Mouse (Mus musculus): ENCODE measurements at regions not wholly inside any gene's neighbourhood (a gene's known extent, or its start where the extent isn't known, plus 50 kb on each side); places are given as distances from the start of the nearest gene placed in this dataset.

GRCm38 (mm10) chr4:34214346-34214745 lies 164.4 kb upstream of the Spaca1 start:
- 65% methylated on average over 11 of the region's 11 CpGs for WGBS
- H3K27ac ChIP-seq (ENCODE audit: low read length): no peak overlapping the region
- no peak overlapping the region for H3K4me3 ChIP-seq (replicated peaks; ENCODE audit: low read length)
- no peaks in the 10 kb centered on the region for H3K9me3 ChIP-seq (replicated peaks; ENCODE audit: control insufficient read depth, low read length)
- no peak overlapping the region for H3K4me2 ChIP-seq (ENCODE audit: low read depth, low read length)
- H3K4me1 ChIP-seq (ENCODE audit: control insufficient read depth, insufficient read depth, low read length): no peaks in the 10 kb centered on the region
- no peak for ATAC-seq (ENCODE audit: insufficient read depth, low FRiP score)
- H3K27me3 ChIP-seq (ENCODE audit: control insufficient read depth, insufficient read depth, low read length): no peaks in the 10 kb centered on the region
- no peaks in the 10 kb centered on the region for H3K36me3 ChIP-seq (ENCODE audit: control insufficient read depth, insufficient read depth, low read length)
- H3K9ac ChIP-seq (ENCODE audit: low read length): no peak overlapping the region

GRCm38 (mm10) chr4:34221915-34222314 lies 171.9 kb upstream of the Spaca1 start:
- Histone ChIP-seq H3K27me3 (ENCODE audit: control insufficient read depth, insufficient read depth, low read length) (no peaks in the 10 kb centered on the region), H3K27ac (ENCODE audit: low read length) (no peak overlapping the region), H3K9me3 (replicated peaks; ENCODE audit: control insufficient read depth, low read length) (no peaks in the 10 kb centered on the region), H3K4me1 (ENCODE audit: control insufficient read depth, insufficient read depth, low read length) (no peaks in the 10 kb centered on the region), H3K4me2 (ENCODE audit: low read depth, low read length) (no peak overlapping the region), H3K9ac (ENCODE audit: low read length) (no peak overlapping the region), H3K4me3 (replicated peaks; ENCODE audit: low read length) (no peak overlapping the region), H3K36me3 (ENCODE audit: control insufficient read depth, insufficient read depth, low read length) (no peaks in the 10 kb centered on the region)
- 89% methylated on average over 1 of the region's 1 CpGs for WGBS
- no peak for ATAC-seq (ENCODE audit: insufficient read depth, low FRiP score)

GRCm38 (mm10) chr4:34226089-34226840 lies 176.3 kb upstream of the Spaca1 start:
- no peak for ATAC-seq (ENCODE audit: insufficient read depth, low FRiP score)
- no peak overlapping the region for H3K9ac ChIP-seq (ENCODE audit: low read length)
- H3K4me2 ChIP-seq (ENCODE audit: low read depth, low read length): no peak overlapping the region
- no peak overlapping the region for H3K4me3 ChIP-seq (replicated peaks; ENCODE audit: low read length)
- WGBS: 38% methylated on average over 5 of the region's 5 CpGs
- H3K9me3 ChIP-seq (replicated peaks; ENCODE audit: control insufficient read depth, low read length): no peaks in the 10 kb centered on the region
- no peaks in the 10 kb centered on the region for H3K36me3 ChIP-seq (ENCODE audit: control insufficient read depth, insufficient read depth, low read length)
- no peaks in the 10 kb centered on the region for H3K4me1 ChIP-seq (ENCODE audit: control insufficient read depth, insufficient read depth, low read length)
- H3K27ac ChIP-seq (ENCODE audit: low read length): no peak overlapping the region
- H3K27me3 ChIP-seq (ENCODE audit: control insufficient read depth, insufficient read depth, low read length): no peaks in the 10 kb centered on the region

GRCm38 (mm10) chr4:34226886-34227285 lies 176.9 kb upstream of the Spaca1 start:
- H3K36me3 ChIP-seq (ENCODE audit: control insufficient read depth, insufficient read depth, low read length): no peaks in the 10 kb centered on the region
- WGBS: 86% methylated on average over 5 of the region's 5 CpGs
- no peak overlapping the region for H3K27ac ChIP-seq (ENCODE audit: low read length)
- no peak overlapping the region for H3K4me2 ChIP-seq (ENCODE audit: low read depth, low read length)
- H3K9ac ChIP-seq (ENCODE audit: low read length): no peak overlapping the region
- no peaks in the 10 kb centered on the region for H3K27me3 ChIP-seq (ENCODE audit: control insufficient read depth, insufficient read depth, low read length)
- ATAC-seq (ENCODE audit: insufficient read depth, low FRiP score): no peak
- H3K4me3 ChIP-seq (replicated peaks; ENCODE audit: low read length): no peak overlapping the region
- H3K9me3 ChIP-seq (replicated peaks; ENCODE audit: control insufficient read depth, low read length): no peaks in the 10 kb centered on the region
- H3K4me1 ChIP-seq (ENCODE audit: control insufficient read depth, insufficient read depth, low read length): no peaks in the 10 kb centered on the region

GRCm38 (mm10) chr4:34227611-34228010 lies 177.6 kb upstream of the Spaca1 start:
- no peak overlapping the region for H3K27ac ChIP-seq (ENCODE audit: low read length)
- H3K4me1 ChIP-seq (ENCODE audit: control insufficient read depth, insufficient read depth, low read length): no peaks in the 10 kb centered on the region
- H3K9ac ChIP-seq (ENCODE audit: low read length): no peak overlapping the region
- ATAC-seq (ENCODE audit: insufficient read depth, low FRiP score): no peak
- no peak overlapping the region for H3K4me3 ChIP-seq (replicated peaks; ENCODE audit: low read length)
- no peaks in the 10 kb centered on the region for H3K27me3 ChIP-seq (ENCODE audit: control insufficient read depth, insufficient read depth, low read length)
- 64% methylated on average over 5 of the region's 5 CpGs for WGBS
- no peaks in the 10 kb centered on the region for H3K9me3 ChIP-seq (replicated peaks; ENCODE audit: control insufficient read depth, low read length)
- no peaks in the 10 kb centered on the region for H3K36me3 ChIP-seq (ENCODE audit: control insufficient read depth, insufficient read depth, low read length)
- no peak overlapping the region for H3K4me2 ChIP-seq (ENCODE audit: low read depth, low read length)

DNA sequence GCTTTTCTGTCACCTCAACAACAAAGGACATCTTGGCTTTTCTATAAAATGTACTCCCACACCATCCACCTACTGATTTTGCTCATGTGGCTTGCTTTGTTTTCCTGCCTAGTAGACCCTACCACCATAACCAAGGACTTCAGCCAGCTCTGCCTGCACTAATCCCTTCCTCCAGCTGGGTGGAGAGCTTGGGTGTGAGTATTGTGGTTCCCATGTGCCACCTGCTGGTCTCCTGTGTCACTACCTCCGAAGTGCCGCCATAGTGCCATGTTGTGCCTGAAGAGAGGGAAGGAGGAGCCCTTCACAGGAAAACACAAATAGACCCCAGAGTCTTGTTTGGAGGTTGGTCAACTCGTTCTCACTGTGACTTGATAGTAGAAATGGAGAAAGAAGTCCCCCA lies 181.3 kb upstream of the Spaca1 start:
- no peaks in the 10 kb centered on the region for H3K27me3 ChIP-seq (ENCODE audit: control insufficient read depth, insufficient read depth, low read length)
- no peak overlapping the region for H3K9ac ChIP-seq (ENCODE audit: low read length)
- H3K9me3 ChIP-seq (replicated peaks; ENCODE audit: control insufficient read depth, low read length): no peaks in the 10 kb centered on the region
- H3K36me3 ChIP-seq (ENCODE audit: control insufficient read depth, insufficient read depth, low read length): no peaks in the 10 kb centered on the region
- no peak overlapping the region for H3K4me2 ChIP-seq (ENCODE audit: low read depth, low read length)
- no peak overlapping the region for H3K27ac ChIP-seq (ENCODE audit: low read length)
- no peak for ATAC-seq (ENCODE audit: insufficient read depth, low FRiP score)
- WGBS: 16% methylated on average over 3 of the region's 3 CpGs
- no peak overlapping the region for H3K4me3 ChIP-seq (replicated peaks; ENCODE audit: low read length)
- no peaks in the 10 kb centered on the region for H3K4me1 ChIP-seq (ENCODE audit: control insufficient read depth, insufficient read depth, low read length)

- WGBS: 52% methylated on average over 11 of the region's 11 CpGs
Observed at GRCm38 (mm10) chr4:34234204-34234603, 184.2 kb upstream of the Spaca1 start.

DNA sequence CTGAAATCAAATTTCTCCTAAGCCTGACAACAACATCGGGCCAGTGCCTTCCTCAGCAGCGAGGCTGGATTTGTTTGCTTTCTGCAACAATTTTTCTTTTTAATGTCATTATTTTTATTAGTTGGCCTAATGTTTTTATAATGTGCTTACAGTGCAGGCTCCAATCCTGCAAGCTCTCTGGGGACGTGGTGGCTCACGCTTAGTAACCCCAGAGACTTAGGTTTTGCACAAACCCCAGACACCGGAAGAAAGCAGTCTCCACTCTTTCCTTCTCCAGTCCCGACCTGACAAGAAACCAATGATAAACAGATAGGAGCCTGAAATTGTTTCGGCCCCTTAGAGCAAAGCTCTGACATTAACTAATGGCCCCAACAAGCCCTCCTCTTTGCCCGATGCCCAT lies 184.7 kb upstream of the Spaca1 start:
- Histone ChIP-seq H3K27ac (ENCODE audit: low read length) (no peak overlapping the region), H3K27me3 (ENCODE audit: control insufficient read depth, insufficient read depth, low read length) (no peaks in the 10 kb centered on the region), H3K4me3 (replicated peaks; ENCODE audit: low read length) (no peak overlapping the region), H3K9ac (ENCODE audit: low read length) (no peak overlapping the region), H3K4me2 (ENCODE audit: low read depth, low read length) (no peak overlapping the region), H3K36me3 (ENCODE audit: control insufficient read depth, insufficient read depth, low read length) (no peaks in the 10 kb centered on the region), H3K9me3 (replicated peaks; ENCODE audit: control insufficient read depth, low read length) (no peaks in the 10 kb centered on the region), H3K4me1 (ENCODE audit: control insufficient read depth, insufficient read depth, low read length) (no peaks in the 10 kb centered on the region)
- ATAC-seq (ENCODE audit: insufficient read depth, low FRiP score): no peak
- WGBS: 54% methylated on average over 8 of the region's 8 CpGs

More at GRCm38 (mm10) chr4:34234204-34234603, 184.2 kb upstream of the Spaca1 start:
- Histone ChIP-seq H3K36me3 (ENCODE audit: control insufficient read depth, insufficient read depth, low read length) (no peaks in the 10 kb centered on the region), H3K27ac (ENCODE audit: low read length) (no peak overlapping the region), H3K9ac (ENCODE audit: low read length) (no peak overlapping the region), H3K4me1 (ENCODE audit: control insufficient read depth, insufficient read depth, low read length) (no peaks in the 10 kb centered on the region), H3K27me3 (ENCODE audit: control insufficient read depth, insufficient read depth, low read length) (no peaks in the 10 kb centered on the region), H3K9me3 (replicated peaks; ENCODE audit: control insufficient read depth, low read length) (no peaks in the 10 kb centered on the region), H3K4me2 (ENCODE audit: low read depth, low read length) (no peak overlapping the region), H3K4me3 (replicated peaks; ENCODE audit: low read length) (no peak overlapping the region)
- no peak for ATAC-seq (ENCODE audit: insufficient read depth, low FRiP score)

DNA sequence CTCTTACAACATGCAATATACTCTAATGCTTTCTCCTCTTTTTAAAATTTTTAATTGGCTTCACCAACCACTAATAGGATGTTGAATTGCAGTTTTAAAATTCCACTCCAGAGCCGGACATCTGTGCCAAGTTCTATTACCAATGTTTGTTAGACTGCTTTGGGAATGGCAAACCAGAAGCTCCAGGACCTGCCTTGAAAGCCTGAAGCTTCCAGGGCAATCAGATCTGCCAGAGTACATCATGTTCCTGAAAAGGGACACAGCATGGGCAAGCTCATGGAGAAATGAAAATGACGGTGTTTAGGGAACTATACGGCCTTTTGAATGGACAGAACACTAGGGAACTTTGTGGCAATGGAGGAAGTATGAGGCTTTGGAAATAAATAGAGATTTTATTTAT lies 187.8 kb upstream of the Spaca1 start:
- no peak for ATAC-seq (ENCODE audit: insufficient read depth, low FRiP score)
- no peaks in the 10 kb centered on the region for H3K9me3 ChIP-seq (replicated peaks; ENCODE audit: control insufficient read depth, low read length)
- no peaks in the 10 kb centered on the region for H3K36me3 ChIP-seq (ENCODE audit: control insufficient read depth, insufficient read depth, low read length)
- WGBS: 88% methylated on average over 3 of the region's 3 CpGs
- H3K27ac ChIP-seq (ENCODE audit: low read length): no peak overlapping the region
- H3K4me2 ChIP-seq (ENCODE audit: low read depth, low read length): no peak overlapping the region
- H3K4me3 ChIP-seq (replicated peaks; ENCODE audit: low read length): no peak overlapping the region
- H3K27me3 ChIP-seq (ENCODE audit: control insufficient read depth, insufficient read depth, low read length): no peaks in the 10 kb centered on the region
- no peak overlapping the region for H3K9ac ChIP-seq (ENCODE audit: low read length)
- 0 out of 2 replicates have a peak, but pooled peaks cover 7% of the 10 kb centered on the region for H3K4me1 ChIP-seq (ENCODE audit: control insufficient read depth, insufficient read depth, low read length)

Measured in stomach, embryonic 16.5 days (tissue).